Mouse (Mus musculus): ENCODE measurements at regions not wholly inside any gene's neighbourhood (a gene's known extent, or its start where the extent isn't known, plus 50 kb on each side); places are given as distances from the start of the nearest gene placed in this dataset.
A peak's percentile ranks its signal among the peaks of the same experiment; 100 is the strongest.

DNA sequence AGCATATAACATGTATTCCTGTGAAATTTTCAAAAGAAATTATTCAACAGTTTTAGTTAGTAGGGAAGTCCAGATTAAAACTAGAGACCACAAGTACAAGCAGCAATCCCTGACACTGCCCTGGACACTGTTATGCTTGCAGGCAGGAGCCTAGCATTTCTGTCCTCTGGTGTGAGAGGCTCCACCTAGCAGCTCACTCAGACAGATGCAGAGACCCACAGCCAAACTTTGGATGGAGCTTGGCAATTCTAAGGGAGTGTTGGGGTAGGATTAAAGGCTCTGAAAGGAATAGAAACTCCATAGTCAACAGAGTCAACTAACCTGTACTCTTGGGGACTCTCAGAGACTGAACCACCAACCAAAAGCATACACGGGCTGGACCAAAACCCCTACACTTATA lies 509.8 kb downstream of the Flrt2 start:
- no peak for DNase-seq (ENCODE audit: low spot score in 2 of 2)

DNA sequence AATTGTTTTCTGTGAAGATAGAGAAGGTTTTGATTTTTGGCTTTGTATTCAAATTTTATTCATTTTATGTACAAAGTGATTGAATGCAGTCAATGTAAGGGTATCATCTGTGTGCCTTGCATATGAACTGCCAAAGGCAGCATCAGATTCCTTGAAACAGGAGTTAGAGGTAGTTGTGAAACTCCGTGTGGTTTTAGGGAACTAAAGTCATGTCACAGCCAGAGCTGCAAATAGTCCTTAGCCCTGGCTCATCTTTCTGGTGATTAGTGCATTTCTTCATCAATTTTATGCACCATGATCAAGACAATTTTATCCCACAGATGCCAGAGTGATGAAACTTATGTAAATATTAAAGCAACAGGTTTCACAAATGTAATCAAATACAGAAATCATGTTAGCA lies 534.4 kb downstream of the Flrt2 start:
- DNase-seq (ENCODE audit: low spot score in 2 of 2): no peak

DNA sequence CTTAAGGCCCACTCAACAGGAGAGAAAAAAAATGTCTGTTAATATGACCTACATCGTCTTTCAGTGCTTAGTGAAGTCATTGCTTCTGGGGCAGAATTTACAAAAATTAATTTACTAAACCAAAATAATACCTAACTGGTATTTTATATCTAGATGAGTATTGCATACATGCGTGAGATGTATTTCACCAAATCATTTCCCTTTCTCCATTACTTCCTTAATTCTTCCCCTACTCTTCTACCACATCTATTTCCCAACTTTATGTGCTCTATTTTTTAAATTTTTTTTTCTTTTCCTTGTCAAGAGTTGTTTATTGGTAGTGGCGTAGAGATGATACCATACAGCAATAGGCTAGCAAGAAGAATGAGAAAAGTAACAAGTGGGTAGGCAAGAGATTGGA lies 536.7 kb downstream of the Flrt2 start:
- DNase-seq (ENCODE audit: low spot score in 2 of 2): no peak

DNA sequence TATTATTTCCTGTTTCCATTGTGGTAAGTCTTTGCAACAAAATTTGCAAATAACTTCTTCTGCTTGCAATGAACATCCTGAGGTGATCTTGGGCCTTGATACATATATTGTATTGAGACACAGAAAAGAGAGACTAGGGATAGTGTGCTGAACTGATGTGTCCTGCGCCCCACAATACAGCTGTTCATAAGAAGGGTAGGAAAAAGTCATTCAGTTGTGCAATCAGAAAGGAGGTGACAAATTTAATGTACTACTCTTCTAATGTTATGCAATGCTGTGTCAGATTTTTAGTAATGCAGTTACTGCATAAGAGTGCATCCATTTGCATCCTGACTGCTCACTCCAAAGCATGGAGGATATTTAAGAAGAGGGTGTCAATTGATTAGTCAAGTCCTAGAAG lies 543.5 kb downstream of the Flrt2 start:
- no peak for DNase-seq (ENCODE audit: low spot score in 2 of 2)

DNA sequence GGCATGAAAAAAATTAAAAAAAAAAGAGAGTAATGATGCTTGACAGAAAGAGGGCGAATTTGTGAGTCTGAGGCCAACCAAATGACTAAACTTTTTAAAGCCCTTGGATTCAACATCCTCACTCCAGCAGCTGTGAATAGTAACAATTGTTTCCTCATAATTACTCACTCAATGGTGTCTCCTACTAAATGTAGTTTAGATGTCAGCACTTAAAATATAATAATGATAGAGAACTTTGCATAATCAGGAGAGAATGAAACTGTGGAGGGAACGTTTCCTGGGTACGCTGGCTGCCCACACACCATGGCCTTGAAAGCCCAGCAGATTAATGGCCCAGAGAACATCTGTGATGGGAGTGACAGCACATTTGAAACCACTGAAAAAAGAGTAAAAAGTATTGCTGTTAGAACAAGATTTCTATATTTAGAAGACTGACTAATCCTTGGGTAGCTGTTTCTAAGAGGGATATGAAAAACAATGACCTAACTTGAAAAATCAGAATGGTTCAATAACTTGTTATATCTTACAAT lies 544.0 kb downstream of the Flrt2 start:
- no peak for DNase-seq (ENCODE audit: low spot score in 2 of 2)

DNA sequence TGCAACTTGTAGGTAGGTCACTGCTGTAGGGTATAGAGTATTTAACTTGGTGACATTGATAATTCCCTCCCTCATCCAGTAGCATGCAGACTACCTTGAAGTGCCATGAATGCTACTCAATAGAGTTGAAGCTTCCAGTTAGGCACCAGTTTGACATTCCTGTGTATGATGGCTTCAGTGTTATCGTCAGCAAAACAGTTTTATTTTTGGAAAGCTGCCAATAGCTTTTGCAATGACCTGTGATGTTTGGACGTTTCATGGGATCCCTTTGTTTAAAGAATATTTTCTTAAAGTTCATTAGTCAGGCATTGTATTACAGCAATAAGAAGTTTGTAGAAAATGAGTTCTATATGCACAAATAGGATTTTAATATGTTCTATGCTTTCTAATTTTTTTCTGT lies 547.6 kb downstream of the Flrt2 start:
- DNase-seq (ENCODE audit: low spot score in 2 of 2): no peak

DNA sequence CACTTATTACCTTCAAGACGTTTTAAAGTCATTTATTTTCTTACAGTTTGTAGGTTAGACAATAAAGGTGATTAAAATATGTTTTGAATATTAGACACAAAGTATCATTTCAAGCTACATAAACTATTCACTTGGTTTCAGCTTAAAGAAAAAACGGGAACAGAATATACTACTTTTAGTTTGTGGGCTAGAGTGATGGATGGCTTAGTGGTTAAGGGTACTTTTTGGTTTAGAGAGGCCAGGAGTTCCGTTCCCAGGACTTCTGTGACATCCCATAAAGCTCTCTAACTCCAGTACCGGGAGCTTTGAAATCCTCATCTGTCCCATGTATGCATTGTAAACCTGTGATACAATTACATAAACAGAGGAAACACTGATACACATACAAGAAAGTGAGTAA lies 570.0 kb downstream of the Flrt2 start:
- DNase-seq (ENCODE audit: low spot score in 2 of 2): no peak

DNA sequence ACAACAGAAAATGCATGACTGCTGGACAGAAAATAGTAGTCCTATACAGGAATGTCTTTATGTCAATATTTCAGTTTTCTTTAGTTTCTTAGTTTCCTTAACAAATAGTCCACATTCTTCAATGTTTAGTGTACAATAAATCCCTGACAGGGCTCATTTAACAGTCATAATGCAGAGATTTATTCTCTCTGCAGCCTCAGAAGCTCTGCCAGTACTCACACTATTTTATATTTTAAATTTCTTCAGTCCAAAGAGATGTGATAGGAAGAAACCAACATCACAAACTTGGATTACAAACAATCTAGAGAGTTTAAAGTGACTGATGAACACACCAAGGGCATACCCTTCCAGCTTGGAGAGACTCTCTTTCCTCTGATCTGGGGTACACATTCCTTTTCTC lies 583.9 kb downstream of the Flrt2 start:
- no peak for DNase-seq (ENCODE audit: low spot score in 2 of 2)

DNA sequence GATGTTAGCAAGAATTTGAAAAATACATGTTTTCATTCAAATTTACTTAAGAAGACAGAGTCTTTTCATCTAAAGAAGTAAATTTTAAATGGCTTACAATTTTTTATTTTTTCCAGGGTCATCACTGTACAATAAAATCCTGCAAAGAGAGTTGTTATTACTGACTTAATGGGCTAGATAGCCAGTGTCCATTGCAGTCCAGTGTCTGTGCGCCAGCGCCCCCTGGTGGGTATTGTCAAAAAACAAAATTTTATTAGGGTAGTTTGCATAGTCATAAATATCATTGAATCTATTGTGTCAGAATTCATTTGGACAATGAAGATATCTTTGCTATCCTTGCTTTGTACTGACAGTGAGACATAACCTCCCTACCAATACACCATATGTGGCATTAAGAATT lies 619.1 kb downstream of the Flrt2 start:
- DNase-seq (ENCODE audit: low spot score in 2 of 2): peak; percentile 8 to 28

DNA sequence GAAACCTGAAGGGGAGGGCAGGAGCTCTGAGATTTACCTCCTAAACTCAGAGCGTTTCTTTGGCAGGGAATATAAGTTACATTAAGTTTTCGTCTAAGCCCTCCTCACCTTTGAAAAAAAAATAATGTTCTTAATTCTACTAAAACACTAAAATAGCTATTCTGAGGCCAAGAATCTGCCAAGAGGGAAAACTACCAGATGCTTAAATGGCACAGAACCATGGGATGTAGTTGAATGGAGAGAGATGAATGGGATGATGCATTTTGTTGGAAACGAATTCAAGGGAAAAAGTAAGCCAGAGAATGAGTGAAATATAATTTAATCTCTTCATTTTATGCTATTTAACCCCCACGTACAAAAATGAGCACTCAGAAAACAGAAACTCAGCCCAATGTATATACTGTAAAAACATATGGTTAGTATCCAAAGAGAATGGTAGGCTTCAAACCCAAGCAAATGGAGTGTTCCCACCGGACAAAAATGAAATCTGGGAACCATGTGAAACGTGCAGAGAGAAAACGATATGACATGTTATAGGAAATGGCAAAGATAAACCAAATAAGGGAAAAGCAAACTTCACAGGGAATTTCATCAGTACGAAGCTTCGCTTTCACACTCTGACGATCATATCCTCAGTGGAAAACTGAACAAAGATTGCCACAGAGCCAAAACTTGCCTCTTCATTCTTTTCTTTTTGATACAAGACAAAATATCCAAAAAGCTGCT lies 631.2 kb downstream of the Flrt2 start:
- DNase-seq (ENCODE audit: low spot score in 2 of 2): no peak

DNA sequence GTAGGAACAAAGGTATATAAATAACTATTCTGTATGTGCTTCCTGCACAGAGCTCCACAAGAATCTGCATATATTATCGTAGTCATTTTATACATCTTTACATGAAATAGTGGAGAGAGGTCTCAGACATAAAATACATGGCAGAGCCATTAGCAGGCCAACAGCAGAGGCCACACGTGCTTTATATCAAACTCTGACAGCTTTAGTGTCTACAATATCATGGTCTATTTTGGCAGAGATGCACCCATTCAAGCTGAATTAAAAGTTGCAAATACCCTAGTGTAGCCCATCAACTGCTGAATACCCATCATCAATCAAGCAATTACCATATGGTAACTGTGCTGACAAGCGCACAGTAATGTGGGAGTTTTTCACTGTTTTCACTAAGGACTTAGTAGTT lies 659.1 kb downstream of the Flrt2 start:
- DNase-seq (ENCODE audit: low spot score in 2 of 2): no peak

DNA sequence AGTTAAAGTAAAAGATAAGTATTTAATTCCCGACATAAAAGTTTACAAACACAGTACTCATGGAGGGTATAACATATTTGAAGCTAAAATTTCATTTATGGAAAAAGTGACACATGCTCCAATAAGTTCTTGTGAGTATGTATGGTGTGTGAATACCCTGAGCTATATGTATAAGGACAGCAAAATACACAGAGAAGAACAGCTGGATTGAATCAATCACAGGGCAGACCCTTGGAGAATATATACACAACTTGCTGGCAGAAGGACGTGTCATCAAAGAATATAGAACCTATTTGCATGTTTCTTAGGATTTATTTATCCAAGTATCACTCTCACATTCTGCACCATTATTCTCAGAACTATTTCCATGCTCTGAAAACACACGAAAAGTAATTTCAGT lies 686.9 kb downstream of the Flrt2 start:
- no peak for DNase-seq (ENCODE audit: low spot score in 2 of 2)

DNA sequence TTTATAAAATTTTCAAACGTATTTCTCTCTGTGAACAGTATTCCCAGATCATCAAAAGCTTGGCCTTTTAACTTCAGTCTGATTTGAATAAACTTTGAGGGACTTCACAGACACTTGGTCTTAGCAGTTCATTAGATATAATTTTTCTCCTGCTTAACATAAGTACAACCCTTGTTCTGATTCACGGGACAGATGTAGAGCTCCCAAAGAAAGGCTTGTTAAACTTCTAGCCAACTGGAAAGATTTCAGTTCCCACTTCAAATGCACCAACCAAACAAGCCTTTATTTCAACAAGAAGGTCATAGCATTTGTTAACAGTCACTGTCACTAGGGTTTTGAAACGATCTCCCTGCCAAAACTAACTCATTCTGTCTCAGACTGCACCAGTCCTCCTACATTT lies 727.1 kb downstream of the Flrt2 start:
- no peak for DNase-seq (ENCODE audit: low spot score in 2 of 2)

DNA sequence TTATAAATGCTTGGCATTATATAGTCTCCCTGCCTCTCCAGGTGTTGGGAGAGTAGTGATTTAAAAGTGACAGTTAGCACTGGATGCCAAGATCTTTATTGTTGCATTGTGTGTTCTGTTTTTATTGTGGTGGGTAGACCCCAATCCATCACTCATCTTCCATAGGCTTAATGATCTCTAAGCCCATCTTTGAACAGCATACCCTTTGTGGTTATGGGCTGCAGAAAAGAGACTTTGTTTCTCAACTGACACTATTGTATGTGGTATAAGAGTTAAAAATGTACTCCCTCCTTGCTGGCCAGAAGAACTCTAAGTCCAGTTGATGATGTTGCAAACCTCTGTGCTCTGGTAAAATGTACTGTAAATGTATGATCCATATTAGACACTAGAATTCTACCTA lies 727.5 kb downstream of the Flrt2 start:
- no peak for DNase-seq (ENCODE audit: low spot score in 2 of 2)

DNA sequence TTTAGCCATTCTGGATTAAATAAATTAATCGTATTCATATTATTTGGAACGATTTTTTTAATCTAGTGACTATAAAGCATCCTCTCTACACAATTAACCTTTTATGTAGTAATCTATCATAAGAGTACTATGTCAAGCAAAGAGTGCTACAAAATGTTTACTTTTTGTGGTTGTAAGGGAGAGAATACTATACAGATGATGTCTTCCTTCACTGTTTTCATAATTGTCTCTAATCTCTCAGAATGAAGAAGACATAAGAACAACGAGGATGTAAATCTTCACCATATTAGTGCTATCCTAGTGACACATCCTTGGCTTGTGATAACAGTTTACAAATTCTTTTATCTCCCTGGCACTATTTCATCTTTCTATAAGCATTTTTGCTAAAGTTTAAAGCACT lies 735.6 kb downstream of the Flrt2 start:
- no peak for DNase-seq (ENCODE audit: low spot score in 2 of 2)

DNA sequence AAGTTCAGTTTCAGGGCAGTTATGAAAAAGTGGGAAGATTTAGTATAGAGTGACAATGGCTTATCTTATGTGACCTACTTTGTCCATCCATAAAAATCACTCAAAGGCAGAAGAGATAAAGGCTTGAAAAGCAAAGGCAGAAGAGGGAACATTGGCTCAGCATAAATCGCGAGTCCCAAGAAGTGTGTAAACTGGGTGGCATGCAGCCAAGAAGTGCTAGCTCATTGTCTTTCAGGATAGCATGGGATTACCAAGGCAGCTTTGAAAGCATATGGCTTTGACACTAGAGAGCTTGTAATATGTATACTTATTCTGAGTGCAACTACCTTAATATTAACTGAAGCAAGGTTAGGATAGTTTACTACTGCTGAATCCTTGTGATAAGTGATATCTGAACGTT lies 750.5 kb downstream of the Flrt2 start:
- DNase-seq (ENCODE audit: low spot score in 2 of 2): no peak

DNA sequence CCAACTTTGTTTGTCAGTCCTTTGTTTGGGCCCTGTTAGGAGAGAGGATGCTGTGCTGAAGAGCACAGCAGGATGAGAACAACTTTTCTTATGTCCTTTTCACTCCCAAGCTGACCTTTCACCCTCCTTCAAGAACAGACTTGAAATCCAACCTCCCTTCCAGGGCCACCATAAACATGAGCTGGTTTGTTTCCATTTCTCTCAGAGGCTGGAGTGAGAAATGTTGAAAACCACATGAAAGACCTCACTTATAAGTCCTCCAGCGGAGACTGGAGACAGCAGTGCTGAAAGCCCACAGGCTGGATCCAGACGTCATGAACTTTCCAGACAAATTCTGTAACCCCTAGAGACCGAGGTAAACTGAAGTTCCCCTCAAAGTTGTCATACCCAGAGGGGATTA lies 761.3 kb downstream of the Flrt2 start:
- DNase-seq (ENCODE audit: low spot score in 2 of 2): no peak

DNA sequence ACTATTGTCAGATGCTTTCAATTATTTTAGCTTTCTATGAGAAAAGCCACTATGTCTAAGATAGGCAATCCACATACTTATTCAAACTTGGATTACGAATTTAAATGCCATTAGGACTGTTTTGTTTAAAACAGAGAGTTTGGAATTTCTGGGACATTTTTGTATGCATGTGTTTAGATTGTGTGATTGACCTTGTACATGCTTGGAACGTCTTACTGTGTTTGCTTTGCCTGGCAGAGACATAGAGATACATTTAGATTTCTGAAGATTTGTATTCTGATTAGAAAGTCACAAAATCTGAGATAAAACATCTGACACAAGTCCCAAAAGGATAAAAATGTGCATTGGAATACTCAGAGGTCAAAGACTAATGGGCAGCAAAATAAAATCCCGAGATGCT lies 784.3 kb downstream of the Flrt2 start:
- no peak for DNase-seq (ENCODE audit: low spot score in 2 of 2)

DNA sequence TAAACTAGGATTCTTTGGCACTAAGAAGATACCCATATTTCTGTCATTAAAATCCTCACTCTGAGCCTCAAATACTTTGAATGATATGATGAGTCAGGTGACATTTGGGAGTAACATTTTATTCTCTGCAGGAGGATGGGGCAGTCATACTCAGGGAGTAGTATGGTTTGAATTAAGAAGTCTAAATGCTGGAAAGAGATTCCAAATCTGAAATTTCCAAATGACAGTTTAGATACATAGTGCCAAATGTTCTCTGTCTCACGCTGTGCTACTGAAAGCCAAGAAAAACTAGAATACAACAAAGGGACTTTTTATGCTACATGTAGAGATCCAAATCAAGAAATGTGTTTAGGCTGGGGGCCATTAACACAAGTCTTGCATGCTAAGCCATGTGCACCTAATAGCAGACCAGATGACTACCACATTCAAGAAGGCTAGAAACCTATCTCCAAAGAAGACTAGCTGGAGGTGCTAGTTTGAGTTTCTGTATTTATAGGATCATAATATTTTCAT lies 796.5 kb downstream of the Flrt2 start:
- DNase-seq (ENCODE audit: low spot score in 2 of 2): peak in 1 of 2 experiments; percentile 0

DNA sequence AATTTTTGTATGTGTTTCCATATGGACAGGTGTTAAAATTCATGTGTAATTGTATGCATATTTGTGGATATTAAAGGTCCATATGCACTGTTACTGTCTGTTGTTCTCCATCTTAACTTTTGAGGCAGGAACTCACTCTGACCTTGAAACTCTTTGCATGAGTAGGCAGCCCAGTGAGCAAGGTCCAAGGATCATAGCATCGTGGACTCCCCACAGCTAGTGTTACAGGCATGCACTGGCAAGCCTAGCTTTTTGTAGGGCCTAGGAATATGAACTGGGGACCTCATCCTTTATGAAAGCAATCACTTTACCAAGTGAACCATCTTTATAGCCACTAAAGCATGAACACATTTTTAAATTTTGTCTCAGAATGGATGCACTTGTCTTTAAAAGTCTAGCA lies 817.6 kb downstream of the Flrt2 start:
- DNase-seq (ENCODE audit: low spot score in 2 of 2): no peak

DNA sequence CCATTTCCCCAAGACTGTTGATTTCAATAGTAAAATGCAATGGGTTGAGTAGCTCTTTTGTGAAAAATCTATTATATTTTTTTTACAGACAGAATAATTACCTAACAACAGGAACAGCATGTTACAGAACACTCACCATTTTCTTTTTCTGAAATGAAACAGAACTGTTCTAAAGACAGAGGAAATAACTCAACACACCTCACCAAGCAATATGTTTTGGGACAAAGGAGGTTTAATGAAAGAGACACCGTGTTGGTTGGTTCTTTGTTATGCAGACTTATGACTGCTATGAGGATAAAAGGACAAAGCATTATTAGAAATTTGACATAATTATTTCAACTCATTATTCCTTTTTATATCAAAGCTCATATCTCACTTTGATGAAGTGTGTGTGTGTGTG lies 866.8 kb downstream of the Flrt2 start:
- no peak for DNase-seq (ENCODE audit: low spot score in 2 of 2)

DNA sequence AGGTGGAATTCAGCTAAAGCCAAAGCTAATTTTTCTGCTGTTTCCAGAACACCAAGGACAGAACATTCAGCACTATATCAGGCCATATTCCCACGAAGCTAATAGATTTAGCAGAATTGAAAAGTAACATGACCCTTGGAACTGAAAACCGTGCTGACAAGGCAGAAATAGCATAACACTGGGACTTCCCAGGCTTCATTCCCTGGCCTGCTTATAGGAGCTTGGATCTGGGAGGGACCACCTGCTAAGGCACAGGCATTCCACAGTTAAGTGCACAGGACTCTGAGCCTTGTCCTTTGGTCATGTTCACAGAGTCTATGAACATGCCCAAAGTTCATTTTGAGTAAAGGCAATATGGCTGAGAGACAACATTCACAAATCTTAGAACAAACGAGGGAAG lies 902.8 kb downstream of the Flrt2 start:
- DNase-seq (ENCODE audit: low spot score in 2 of 2): no peak

DNA sequence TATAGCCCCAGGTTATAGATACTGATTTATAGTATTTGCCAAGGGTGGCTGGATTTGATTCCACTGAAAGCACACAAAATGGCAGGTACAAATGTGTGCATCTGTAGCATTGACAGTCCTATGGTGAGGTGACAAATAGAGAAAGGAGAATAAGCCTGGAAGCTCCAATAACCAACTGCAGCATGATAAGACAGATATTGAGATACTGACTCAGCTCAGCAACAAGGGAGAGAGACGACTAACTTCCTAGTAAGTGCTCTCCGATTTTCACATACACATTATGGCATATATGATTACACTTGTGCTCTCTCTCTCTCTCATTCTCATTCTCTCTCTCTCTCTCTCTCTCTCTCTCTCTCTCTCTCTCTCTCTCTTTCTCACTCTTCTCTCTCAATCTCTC lies 923.1 kb downstream of the Flrt2 start:
- DNase-seq (ENCODE audit: low spot score in 2 of 2): no peak

DNA sequence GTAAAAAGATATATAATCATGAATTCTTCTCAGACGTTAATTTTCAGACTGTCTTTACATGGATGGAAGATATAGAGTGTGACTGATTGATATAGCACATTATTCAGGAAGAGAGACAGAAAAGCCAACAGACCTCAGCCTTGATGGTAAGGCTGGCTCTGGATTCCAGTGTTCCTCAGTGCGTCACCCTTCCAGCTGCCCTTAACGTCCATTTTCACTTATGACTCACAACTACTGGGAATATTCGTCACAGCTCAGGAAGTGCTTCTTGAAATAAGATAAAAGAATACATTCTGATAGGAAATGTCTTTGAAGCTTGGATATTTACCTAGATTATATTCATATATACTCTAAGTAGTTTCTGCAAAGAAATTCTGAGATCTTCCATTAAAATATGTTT lies 923.8 kb downstream of the Flrt2 start:
- no peak for DNase-seq (ENCODE audit: low spot score in 2 of 2)

Data from frontal cortex, postnatal 36 days (tissue).